Mouse (Mus musculus) bone marrow macrophage, adult 2 months (primary cell): ENCODE data around the gene Lpcat1.

Source experiments
- CTCF ChIP-seq: IDR thresholded peaks from 2 replicates; pipeline ENCODE4 v1.5.1; 2012; ENCODE audit warnings: low read depth, mild to moderate bottlenecking, low read length, moderate library complexity
- POLR2A ChIP-seq: IDR thresholded peaks from 2 replicates; pipeline ENCODE4 v1.6.1; 2012; ENCODE audit warnings: mild to moderate bottlenecking, low read depth, low read length, borderline replicate concordance

- TF ChIP-seq POLR2A (no peak), CTCF (no peak)
These were observed 97.2 kb downstream of the Lpcat1 start for GRCm38 (mm10) chr13:73564201-73564600.
